Mouse (Mus musculus) lung, postnatal 10 days (tissue): Measurements from ENCODE around the gene Olfr1394.
"Not testable (repeated sequence)": the region's sequence is repeated elsewhere in the genome, so short reads cannot be mapped to it uniquely, and the experiment has no call there.

Experiments
- DNase-seq: peaks from one replicate; pipeline ENCODE4 v3.0.0; 2021

The Olfr1394 gene

GRCm38 (mm10) chr11:49154077-49154476 lies at the start of gene Olfr1394:
Gene Olfr1394 (plus strand): TSS chr11:49154377.
- DNase-seq = no peak

GRCm38 (mm10) chr11:49105752-49106151 lies 48.4 kb upstream of the Olfr1394 start:
- DNase-seq = no peak

GRCm38 (mm10) chr11:49107650-49108537 lies 46.3 kb upstream of the Olfr1394 start:
- DNase-seq = no peak

GRCm38 (mm10) chr11:49108833-49109232 lies 45.3 kb upstream of the Olfr1394 start:
- DNase-seq = peak; percentile 57

- DNase-seq = no peak
Measured at GRCm38 (mm10) chr11:49111000-49111399, 43.2 kb upstream of the Olfr1394 start.

- DNase-seq = no peak
Measured at GRCm38 (mm10) chr11:49112624-49113219, 41.5 kb upstream of the Olfr1394 start.

GRCm38 (mm10) chr11:49114158-49114557 lies 40.0 kb upstream of the Olfr1394 start:
- no peak for DNase-seq

- DNase-seq = no peak
Measured at GRCm38 (mm10) chr11:49114774-49115173, 39.4 kb upstream of the Olfr1394 start, which contains the start of gene Olfr1396. Gene Olfr1396 (minus strand): TSS chr11:49114874.

GRCm38 (mm10) chr11:49119635-49120034 lies 34.5 kb upstream of the Olfr1394 start:
- DNase-seq = no peak

GRCm38 (mm10) chr11:49124169-49124568 lies 30.0 kb upstream of the Olfr1394 start:
- no peak for DNase-seq

GRCm38 (mm10) chr11:49141974-49142373 lies 12.2 kb upstream of the Olfr1394 start, which contains the start of gene Olfr1395:
Gene Olfr1395 (plus strand): TSS chr11:49142274.
- DNase-seq = no peak

- no peak for DNase-seq
Measured at GRCm38 (mm10) chr11:49156821-49157814, 2.9 kb downstream of the Olfr1394 start.

- DNase-seq = no peak
Measured at GRCm38 (mm10) chr11:49168839-49169611, 14.8 kb downstream of the Olfr1394 start.

- DNase-seq = no peak
Measured at GRCm38 (mm10) chr11:49170576-49170975, 16.4 kb downstream of the Olfr1394 start.

- no peak for DNase-seq
Measured at GRCm38 (mm10) chr11:49175345-49175744, 21.2 kb downstream of the Olfr1394 start.

- DNase-seq = not testable (repeated sequence)
Measured at GRCm38 (mm10) chr11:49176047-49176779, 22.0 kb downstream of the Olfr1394 start.

GRCm38 (mm10) chr11:49183172-49183571 lies 29.0 kb downstream of the Olfr1394 start:
- no peak for DNase-seq

GRCm38 (mm10) chr11:49186452-49186851 lies 32.3 kb downstream of the Olfr1394 start:
- DNase-seq = no peak

GRCm38 (mm10) chr11:49186955-49187488 lies 32.8 kb downstream of the Olfr1394 start, which contains the start of gene Btnl9:
Gene Btnl9 (minus strand): TSS chr11:49187159.
- DNase-seq = no peak

GRCm38 (mm10) chr11:49187701-49188100 lies 33.5 kb downstream of the Olfr1394 start:
- no peak for DNase-seq

GRCm38 (mm10) chr11:49189737-49190136 lies 35.6 kb downstream of the Olfr1394 start:
- peak; percentile 80 for DNase-seq
